ENCODE assay signal across 22 mouse cellular contexts in genomic region chr12:104735993-104736395, GRCm38 (mm10). TPM values are rescaled to one million over a fixed set of nuclear protein-coding genes. Genes with fewer than 3 reads are reported as not detected.
DNase-seq lines count a peak whose midpoint lies in the region; ATAC-seq and TF ChIP-seq lines count a peak whose summit lies in the region.
"Had no signal": no experiment of that assay in that cellular context is flagged by ENCODE, and none has a peak within 500 bp of the region (broad histone marks: within the 10 kb centered on the region; RNA-seq: fewer than 3 reads in every experiment).

No protein-coding gene starts in this region.

- H3K4me1 ChIP-seq in midbrain, embryonic 11.5 days (ENCODE audit: control insufficient read depth, insufficient read depth, low read length) = peaks cover 46% of the 10 kb centered on the region
- peaks cover 31% of the 10 kb centered on the region for H3K4me1 ChIP-seq in midbrain, embryonic 16.5 days (ENCODE audit: control insufficient read depth, insufficient read depth, low read length)
- H3K4me1 ChIP-seq in midbrain, postnatal 0 days (ENCODE audit: insufficient read depth, low read length) = peaks cover 3% of the 10 kb centered on the region; the same call in 1 of the 2 replicates

- 24% methylated on average over 3 of the region's 3 CpGs for WGBS in midbrain, embryonic 11.5 days
- 12% methylated on average over 3 of the region's 3 CpGs for WGBS in midbrain, embryonic 16.5 days
- WGBS in midbrain, postnatal 0 days = 25% methylated on average over 3 of the region's 3 CpGs

- DNase-seq in adrenal gland, adult 2 months = peak; percentile 46
- DNase-seq in adrenal gland, adult 18-20 months (ENCODE audit: low spot score in 2 of 2) = no peak
- no peak for DNase-seq in midbrain, embryonic 11.5 days (ENCODE audit: low spot score, missing footprints)
- peak; percentile 47 for DNase-seq in midbrain, postnatal 0 days (ENCODE audit: low spot score)
- no peak for DNase-seq in thymus, postnatal 4 days
- DNase-seq in lung, postnatal 25 days (ENCODE audit: low spot score) = no peak
- DNase-seq in layer of hippocampus, postnatal 10 days (ENCODE audit: low spot score in 2 of 2) = no peak
- DNase-seq: cerebellum, adult 18-20 months; heart, postnatal 36 days; left cerebral cortex, postnatal 4 days; lung, embryonic 14.5 days; right cerebral cortex, postnatal 25 days; thymus, postnatal 14 days had no signal

- no peaks in the 10 kb centered on the region for H3K27me3 ChIP-seq in midbrain, embryonic 11.5 days (ENCODE audit: control insufficient read depth, insufficient read depth, low read length)
- no peaks in the 10 kb centered on the region for H3K27me3 ChIP-seq in midbrain, embryonic 16.5 days (ENCODE audit: control insufficient read depth, insufficient read depth, low read depth, low read length)
- no peaks in the 10 kb centered on the region for H3K27me3 ChIP-seq in midbrain, postnatal 0 days (ENCODE audit: insufficient read depth, low read length)
- H3K27me3 ChIP-seq: heart, embryonic 12.5 days; megakaryocyte, embryonic 14.5 days had no signal

- peak; percentile 47; the same call in 1 of the 2 replicates for ATAC-seq in midbrain, embryonic 11.5 days (ENCODE audit: low FRiP score)
- no peak for ATAC-seq in midbrain, embryonic 16.5 days
- ATAC-seq in midbrain, postnatal 0 days (ENCODE audit: low FRiP score) = no peak
- ATAC-seq: CD4-positive, CD25-positive, alpha-beta regulatory T cell, adult 4 months; forebrain, embryonic 16.5 days; intestine, embryonic 16.5 days had no signal

- no peak for TF ChIP-seq CTCF in midbrain, postnatal 0 days (IDR thresholded peaks at IDR 0.05)

- H3K27ac ChIP-seq in midbrain, embryonic 11.5 days (ENCODE audit: low read depth, low read length) = no peak overlapping the region
- no peak overlapping the region for H3K27ac ChIP-seq in midbrain, embryonic 16.5 days (ENCODE audit: low read length)
- H3K27ac ChIP-seq in midbrain, postnatal 0 days (ENCODE audit: low read depth, low read length) = no peak overlapping the region
- H3K27ac ChIP-seq: kidney, postnatal 0 days had no signal

- H3K36me3 ChIP-seq in midbrain, embryonic 11.5 days (ENCODE audit: control insufficient read depth, insufficient read depth, low read length) = no peaks in the 10 kb centered on the region
- no peaks in the 10 kb centered on the region for H3K36me3 ChIP-seq in midbrain, embryonic 16.5 days (ENCODE audit: control insufficient read depth, insufficient read depth, low read length)
- H3K36me3 ChIP-seq in midbrain, postnatal 0 days (ENCODE audit: insufficient read depth, low read length) = 0 out of 2 replicates have a peak, but pooled peaks cover 1% of the 10 kb centered on the region

- no peaks in the 10 kb centered on the region for H3K9me3 ChIP-seq in midbrain, embryonic 11.5 days (ENCODE audit: control insufficient read depth, low read length)
- H3K9me3 ChIP-seq in midbrain, embryonic 16.5 days (replicated peaks; ENCODE audit: control insufficient read depth, low read length, poor library complexity, severe bottlenecking) = no peaks in the 10 kb centered on the region
- no peaks in the 10 kb centered on the region for H3K9me3 ChIP-seq in midbrain, postnatal 0 days (ENCODE audit: low read length)
- H3K9me3 ChIP-seq: G1E; heart, embryonic 12.5 days; megakaryocyte, embryonic 14.5 days had no signal

- no peak overlapping the region for H3K4me2 ChIP-seq in midbrain, embryonic 11.5 days
- no peak overlapping the region for H3K4me2 ChIP-seq in midbrain, embryonic 16.5 days (ENCODE audit: low read length)
- H3K4me2 ChIP-seq in midbrain, postnatal 0 days (ENCODE audit: low read depth, low read length, poor library complexity, severe bottlenecking) = no peak overlapping the region
- H3K4me2 ChIP-seq: heart, embryonic 12.5 days; liver, embryonic 11.5 days; lung, embryonic 14.5 days had no signal

- H3K4me3 ChIP-seq in midbrain, embryonic 11.5 days (ENCODE audit: low read depth, low read length) = no peak overlapping the region
- H3K4me3 ChIP-seq in midbrain, embryonic 16.5 days (ENCODE audit: low read depth, low read length) = no peak overlapping the region
- H3K4me3 ChIP-seq in midbrain, postnatal 0 days (ENCODE audit: low read depth, low read length) = no peak overlapping the region
- H3K4me3 ChIP-seq: heart, embryonic 12.5 days; megakaryocyte, embryonic 14.5 days had no signal

- no peak overlapping the region for H3K9ac ChIP-seq in midbrain, embryonic 11.5 days (ENCODE audit: low read length)
- no peak overlapping the region for H3K9ac ChIP-seq in midbrain, embryonic 16.5 days (ENCODE audit: low read depth, low read length)
- no peak overlapping the region for H3K9ac ChIP-seq in midbrain, postnatal 0 days (replicated peaks; ENCODE audit: low read length, poor library complexity, severe bottlenecking)
- H3K9ac ChIP-seq: heart, embryonic 12.5 days; lung, embryonic 14.5 days had no signal

RNA-seq across cellular contexts. Expression of gene Dicer1, which starts 15.8 kb away (rescaled TPM):
- 10 to 100 TPM; 33.6 to 53.0 TPM for total RNA-seq in adrenal gland, adult 2 months (2021)
- polyA plus RNA-seq in adrenal gland, adult 2 months (2012; rRNA removed) = 3.6 and 4.3 TPM in 2 replicates
- total RNA-seq in adrenal gland, adult 18-20 months (2021) = 10 to 100 TPM; 35.5 to 51.5 TPM
- 25.5 and 26.4 TPM in 2 replicates for polyA plus RNA-seq in midbrain, embryonic 11.5 days (2014; fragmentation: Nextera tagmentation; extraction: Ambion mirVana)
- 31.3 and 41.2 TPM in 2 replicates for polyA plus RNA-seq in midbrain, embryonic 16.5 days (2015; fragmentation: Nextera tagmentation; extraction: Ambion mirVana)
- 38.9 and 46.1 TPM in 2 replicates for total RNA-seq in midbrain, postnatal 0 days (2014; rRNA removed)
- 26.0 and 28.4 TPM in 2 replicates for polyA plus RNA-seq in midbrain, postnatal 0 days (2015; fragmentation: Nextera tagmentation; extraction: Ambion mirVana)
- 10 to 100 TPM; 63.3 to 65.4 TPM for total RNA-seq in layer of hippocampus, postnatal 10 days (2021)

Comparison
In these comparisons a context has a peak if more than half of its experiments do, and no peak if none do; other contexts are left out.
1. DNase-seq: peak in adrenal gland, adult 2 months (single experiment) and midbrain, postnatal 0 days (single experiment); none in adrenal gland, adult 18-20 months (0 of 2), midbrain, embryonic 11.5 days (single experiment), thymus, postnatal 4 days (single experiment), lung, postnatal 25 days (single experiment) and layer of hippocampus, postnatal 10 days (0 of 2).